Mouse (Mus musculus) lung, postnatal 0 days (tissue): ENCODE results near the gene Tle3.
A peak's percentile ranks its signal among the peaks of the same experiment; 100 is the strongest.

ENCODE experiments used
- CTCF ChIP-seq: IDR thresholded peaks from 2 replicates; pipeline ENCODE4 v1.5.1; 2016; ENCODE audit warnings: antibody characterized with exemption, mild to moderate bottlenecking
- EP300 ChIP-seq: IDR thresholded peaks from 2 replicates; pipeline ENCODE4 v1.6.1; 2016; ENCODE audit warnings: antibody characterized with exemption, mild to moderate bottlenecking, control low read depth

DNA sequence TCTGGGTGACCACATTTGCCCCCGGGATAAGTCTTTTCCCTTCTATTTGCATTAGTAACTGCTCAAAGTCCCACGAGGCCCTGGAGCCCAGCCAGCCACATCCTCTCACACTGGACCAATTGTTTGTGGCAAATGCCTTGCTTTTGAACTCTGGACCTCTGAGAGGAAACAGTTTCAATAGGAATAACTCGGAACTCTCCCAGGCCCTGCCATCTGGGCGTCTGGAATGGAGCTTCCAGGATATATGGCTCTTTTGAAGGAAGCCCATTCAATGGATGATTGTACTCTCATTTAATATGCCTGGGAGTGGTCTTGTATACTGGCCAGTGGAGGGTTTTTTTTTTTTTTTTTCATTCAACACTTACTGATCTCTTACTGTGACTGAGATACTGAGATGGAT, 21.0 kb upstream of the Tle3 start:
- TF ChIP-seq CTCF: no peak
- TF ChIP-seq EP300: peak; percentile 49
